Mouse (Mus musculus) v-Abl transformed pro-B cells (cell line): ENCODE data around the gene Tbx10.
"Not testable (repeated sequence)": the region's sequence is repeated elsewhere in the genome, so short reads cannot be mapped to it uniquely, and the experiment has no call there.

ENCODE experiments used
- in situ Hi-C, 2 experiments: fragments of 400-800 bp; cut with MboI; formaldehyde crosslinking; loops; one replicate each; pipeline ENCODE4 v1.15.1; 2025; ENCODE audit not compliant: unreplicated experiment in 2 of 2

Gene Tbx10

DNA sequence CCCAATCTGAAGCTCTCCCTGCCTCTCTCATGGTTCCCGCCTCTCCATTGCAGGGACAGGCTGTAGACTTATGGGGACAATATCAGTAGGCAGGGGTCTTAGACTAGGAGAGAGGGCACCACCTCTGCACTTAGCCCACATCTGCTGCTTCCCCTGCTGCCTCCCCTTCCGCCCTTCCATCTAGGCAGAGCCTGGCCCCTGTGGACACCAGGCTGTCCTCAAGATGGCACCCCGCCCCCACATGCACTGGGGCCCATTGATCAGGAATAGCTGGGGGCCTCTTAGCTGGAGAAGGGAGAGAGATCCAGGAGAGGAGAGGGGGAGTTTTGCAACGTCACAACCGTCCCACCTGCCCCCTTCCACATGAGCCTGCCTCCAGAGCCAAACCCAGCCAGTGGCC is at the start of gene Tbx10:
Tbx10 (plus strand) TSS at position 337 of the 400 bp plus-strand sequence.
- in situ Hi-C loops = loop anchor here in 1 of 2 experiments (10.0 kb wide), 1 partner anchor 218 kb away; no protein-coding TSS in a partner anchor

DNA sequence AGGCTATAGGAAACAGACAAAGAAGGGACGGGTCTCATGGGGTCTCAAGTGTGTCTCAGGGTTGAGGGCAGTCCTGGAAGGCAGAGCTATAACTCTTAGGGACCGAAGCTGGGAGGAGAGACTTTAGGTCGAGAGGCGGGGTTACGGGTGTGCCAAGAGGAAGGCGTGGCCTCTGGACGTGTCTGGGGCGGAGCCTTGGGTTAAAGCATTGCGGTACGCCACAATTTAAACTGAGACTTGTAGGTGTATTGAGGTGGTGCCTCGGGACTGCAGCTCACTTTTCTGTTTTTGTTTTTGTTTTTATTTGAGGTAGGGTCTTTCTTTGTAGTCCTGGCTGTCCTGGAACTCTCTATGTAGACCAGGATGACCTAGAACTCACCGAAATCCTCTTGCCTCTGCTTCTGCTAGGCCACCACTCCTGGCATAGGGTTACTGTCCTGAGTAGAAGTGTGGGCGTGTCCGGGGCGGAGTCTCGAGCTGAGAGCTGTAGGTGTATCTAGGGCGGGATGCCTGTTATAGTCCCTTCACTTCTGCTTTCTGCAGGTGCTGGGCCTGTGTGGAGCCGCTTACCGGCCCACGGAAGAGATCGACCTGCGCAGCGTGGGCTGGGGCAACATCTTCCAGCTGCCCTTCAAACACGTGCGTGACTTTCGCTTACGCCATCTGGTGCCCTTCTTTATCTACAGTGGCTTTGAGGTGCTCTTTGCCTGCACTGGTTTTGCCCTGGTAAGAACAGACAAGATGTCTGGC is 49.4 kb upstream of the Tbx10 start:
- in situ Hi-C loops = loop anchor here in 1 of 2 experiments (5.0 kb wide), 1 partner anchor 41 kb away; no protein-coding TSS in a partner anchor

- in situ Hi-C loops = loop anchor here in 1 of 2 experiments (5.0 kb wide), 1 partner anchor 39 kb away; the partner anchor contains the start of gene Tcirg1
Measured at GRCm38 (mm10) chr19:3945872-3946564, 46.5 kb upstream of the Tbx10 start.

GRCm38 (mm10) chr19:3946715-3947114 is 45.8 kb upstream of the Tbx10 start:
- in situ Hi-C loops = loop anchor here in 1 of 2 experiments (5.0 kb wide), 1 partner anchor 39 kb away; the partner anchor contains the start of gene Tcirg1

DNA sequence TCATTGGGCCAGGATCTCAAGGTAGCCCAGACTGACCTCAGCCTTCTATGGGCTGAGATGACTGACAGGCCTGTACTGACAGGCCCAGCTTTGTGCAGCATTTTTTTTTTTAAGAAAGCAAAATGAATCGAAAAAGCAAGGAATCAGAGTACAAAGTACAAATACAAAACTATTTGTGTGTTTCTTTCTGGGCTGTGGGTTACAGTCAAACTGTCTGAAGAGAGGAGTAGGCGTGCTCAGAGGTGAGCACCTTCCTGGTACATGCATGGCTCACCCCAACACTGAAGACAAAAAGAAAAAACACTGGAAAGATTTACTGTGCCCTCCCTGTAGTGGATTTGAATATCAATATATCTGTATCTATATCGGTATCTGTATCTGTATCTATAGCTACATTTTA is 44.7 kb upstream of the Tbx10 start:
- in situ Hi-C loops = loop anchor here in 1 of 2 experiments (5.0 kb wide), 1 partner anchor 41 kb away; the partner anchor contains the start of gene Tcirg1

- in situ Hi-C loops = loop anchor here in 1 of 2 experiments (5.0 kb wide), 1 partner anchor 41 kb away; the partner anchor contains the start of gene Tcirg1
Measured at GRCm38 (mm10) chr19:3948546-3948945, 44.0 kb upstream of the Tbx10 start.

DNA sequence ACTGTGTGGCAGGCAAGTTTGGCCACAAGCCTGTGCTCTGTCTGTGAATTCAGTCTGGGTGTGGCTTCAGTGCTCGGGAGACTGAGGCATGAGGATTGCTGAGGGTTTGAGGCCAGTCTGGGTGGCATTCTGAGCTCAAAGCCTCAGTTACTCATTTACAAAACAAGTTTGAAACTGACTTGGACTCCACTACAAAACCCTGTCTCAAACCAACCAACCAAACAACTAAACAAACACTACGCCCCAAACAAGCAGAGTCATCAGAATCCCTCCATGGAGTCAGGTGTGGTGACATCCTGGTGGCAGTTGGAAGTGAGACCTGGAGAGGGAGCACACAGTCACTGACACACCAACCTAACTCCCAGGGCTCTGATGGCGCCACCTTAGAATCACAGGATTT is 42.2 kb upstream of the Tbx10 start:
- in situ Hi-C loops = no loop called here

DNA sequence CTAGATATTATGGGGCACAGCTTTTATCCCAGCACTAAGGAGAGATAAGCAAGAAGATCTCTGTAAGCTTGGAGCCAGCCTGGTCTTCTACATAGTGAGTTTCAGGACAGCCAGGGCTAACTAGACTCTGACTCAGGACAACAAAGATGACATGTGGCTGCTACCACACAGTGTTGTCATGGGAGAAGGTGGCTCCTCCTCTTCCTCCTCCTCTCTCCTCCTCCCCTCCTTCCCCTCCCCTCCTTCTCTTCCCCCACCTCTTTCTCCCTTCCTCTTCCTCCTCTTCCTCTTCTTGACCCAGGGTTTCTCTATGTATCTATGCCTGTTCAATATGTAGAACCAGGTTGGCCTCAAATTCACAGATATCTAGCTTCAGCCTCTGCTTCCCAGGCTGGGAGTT is 41.1 kb upstream of the Tbx10 start:
- in situ Hi-C loops = no loop called here

- in situ Hi-C loops = no loop called here
Measured at GRCm38 (mm10) chr19:3952099-3952498, 40.5 kb upstream of the Tbx10 start.

GRCm38 (mm10) chr19:3955033-3955432 is 37.5 kb upstream of the Tbx10 start:
- in situ Hi-C loops = no loop called here

DNA sequence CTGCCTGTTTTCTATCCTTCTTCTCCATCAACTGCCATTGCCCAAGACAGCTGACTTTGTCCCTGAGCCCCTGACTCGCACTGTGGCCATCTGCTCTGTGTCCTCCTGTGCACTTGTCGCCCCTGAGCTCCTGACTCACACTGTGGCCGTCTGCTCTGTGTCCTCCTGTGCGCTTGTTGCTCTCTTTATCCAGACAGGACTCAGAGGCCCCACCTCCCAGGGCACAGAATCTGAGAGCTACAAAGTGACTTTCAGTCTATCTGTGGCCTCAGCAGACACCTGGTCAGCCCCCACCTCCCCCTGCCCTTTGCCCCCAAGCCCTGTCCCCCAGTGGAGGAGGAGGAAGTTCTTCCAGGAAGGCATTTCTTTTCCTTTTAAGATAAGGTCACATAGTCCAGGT is 36.7 kb upstream of the Tbx10 start:
- in situ Hi-C loops = no loop called here

GRCm38 (mm10) chr19:3957296-3958036 is 35.1 kb upstream of the Tbx10 start:
- in situ Hi-C loops = not testable (repeated sequence)

GRCm38 (mm10) chr19:3958470-3958869 is 34.1 kb upstream of the Tbx10 start, which contains the start of gene Aldh3b3:
Gene Aldh3b3 (plus strand): TSS chr19:3958645.
- in situ Hi-C loops = no loop called here

DNA sequence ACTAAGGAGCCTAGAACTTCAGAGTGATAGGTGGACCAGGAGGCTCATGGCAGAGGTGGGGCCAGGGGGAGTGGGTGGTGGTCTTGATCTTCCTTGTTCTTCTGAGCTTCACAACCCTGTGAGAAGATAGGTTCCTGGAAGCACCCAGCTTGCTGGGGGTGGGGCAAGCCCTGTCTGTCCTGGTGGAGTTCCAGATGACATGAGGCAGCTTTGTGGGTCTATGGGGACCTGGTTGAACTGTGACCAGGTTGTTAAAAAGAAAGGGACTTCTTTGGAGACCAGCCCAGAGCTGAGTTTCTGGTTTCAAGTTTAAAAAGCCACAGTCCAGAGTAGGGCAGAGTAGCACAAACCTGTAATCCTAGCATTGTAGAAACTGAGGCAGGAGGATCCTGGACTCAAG is 33.5 kb upstream of the Tbx10 start:
- in situ Hi-C loops = no loop called here

GRCm38 (mm10) chr19:3960211-3960610 is 32.3 kb upstream of the Tbx10 start:
- in situ Hi-C loops = no loop called here

DNA sequence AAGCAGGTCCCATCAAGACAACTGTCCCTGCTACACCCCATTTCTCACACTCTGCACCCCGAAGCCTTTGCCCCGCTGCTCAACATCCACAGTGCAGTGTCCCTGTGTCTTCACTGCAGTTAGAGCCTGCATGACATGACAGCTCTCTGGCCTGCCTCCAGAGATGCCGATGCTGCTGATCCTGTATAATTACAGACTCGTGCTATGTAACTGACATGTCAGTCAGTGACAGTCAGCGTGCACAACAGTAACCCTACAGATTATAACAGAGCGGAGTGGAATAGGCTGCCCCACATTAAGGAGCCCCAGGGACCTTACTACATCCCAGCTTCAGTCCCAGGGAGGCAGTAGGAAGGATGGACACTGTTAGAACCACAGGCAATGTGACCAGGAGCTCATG is 30.7 kb upstream of the Tbx10 start:
- in situ Hi-C loops = not testable (repeated sequence)

- in situ Hi-C loops = no loop called here
Measured at GRCm38 (mm10) chr19:3962469-3962868, 30.1 kb upstream of the Tbx10 start.

DNA sequence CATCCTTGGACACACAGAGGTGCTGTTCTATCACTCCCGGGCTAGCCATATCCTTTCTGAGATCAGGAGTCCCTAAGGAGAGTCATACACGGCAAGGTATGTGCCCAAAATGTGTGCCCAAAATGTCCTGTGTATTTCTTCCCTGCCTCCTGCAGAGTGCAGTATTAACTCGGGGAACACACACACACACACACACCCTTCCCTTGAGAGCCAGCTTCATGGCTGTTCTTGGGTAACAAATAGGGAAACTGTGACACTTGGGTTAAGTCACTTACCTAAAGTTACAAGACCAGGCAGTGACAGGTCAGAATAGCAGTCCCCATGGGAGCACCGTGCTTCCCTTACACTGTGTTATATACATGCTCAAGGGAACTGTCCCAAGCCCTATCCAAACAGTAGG is 28.5 kb upstream of the Tbx10 start:
- in situ Hi-C loops = no loop called here

DNA sequence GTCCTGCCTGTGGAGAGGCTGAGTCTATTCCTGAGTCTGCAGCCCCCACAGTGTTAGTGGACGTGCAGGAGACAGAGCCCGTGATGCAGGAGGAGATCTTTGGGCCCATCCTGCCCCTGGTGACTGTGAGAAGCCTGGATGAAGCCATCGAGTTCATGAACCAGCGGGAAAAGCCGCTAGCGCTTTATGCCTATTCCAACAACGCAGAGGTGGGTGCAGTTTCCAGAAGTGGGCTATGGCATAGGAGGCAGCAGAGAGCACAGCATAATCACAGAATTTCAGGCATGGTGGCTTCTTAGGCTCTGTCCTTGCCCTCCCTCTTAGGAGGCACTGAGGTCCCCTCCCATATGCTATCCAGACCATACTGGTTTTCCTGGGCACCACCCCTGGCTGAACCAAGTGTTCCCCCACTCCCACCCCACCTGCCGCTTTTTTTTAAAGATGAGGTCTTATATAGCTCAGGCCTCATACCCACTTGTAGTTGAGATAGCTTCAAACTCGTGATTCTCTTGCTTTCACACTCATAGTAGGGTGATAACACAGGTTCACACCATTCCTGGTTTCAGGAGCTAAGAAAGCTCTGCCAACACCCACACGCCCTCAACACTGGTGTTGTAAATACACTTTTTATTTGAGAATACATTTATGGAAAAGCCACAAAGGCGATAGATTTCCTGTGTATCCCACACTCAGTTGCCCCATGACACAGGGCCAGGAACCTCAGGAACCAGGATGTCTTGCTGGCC is 26.0 kb upstream of the Tbx10 start:
- in situ Hi-C loops = no loop called here

- in situ Hi-C loops = no loop called here
Measured at GRCm38 (mm10) chr19:3967258-3967657, 25.3 kb upstream of the Tbx10 start.
